Mouse (Mus musculus): ENCODE measurements at regions not wholly inside any gene's neighbourhood (a gene's known extent, or its start where the extent isn't known, plus 50 kb on each side); places are given as distances from the start of the nearest gene placed in this dataset.

GRCm38 (mm10) chr2:17117292-17117691 is 614.0 kb downstream of the Nebl start:
- TF ChIP-seq CTCF (IDR thresholded peaks at IDR 0.05; ENCODE audit: borderline replicate concordance, insufficient read depth, low read depth, low read length) (no peak), POLR2A (IDR thresholded peaks at IDR 0.05; ENCODE audit: borderline replicate concordance, insufficient read depth, low read length) (no peak)

Measured in cerebellum, adult 2 months (tissue).